Mouse (Mus musculus) stomach, postnatal 0 days (tissue): ENCODE measurements around the gene Ric8b.

Experiments used
- CTCF ChIP-seq: IDR thresholded peaks from 2 replicates; pipeline ENCODE4 v1.5.1; 2016; ENCODE audit warnings: antibody characterized with exemption, low read depth, mild to moderate bottlenecking, moderate library complexity
- EP300 ChIP-seq: optimal IDR thresholded peaks from 2 replicates; pipeline ENCODE3; 2016; ENCODE audit warnings: antibody characterized with exemption

DNA sequence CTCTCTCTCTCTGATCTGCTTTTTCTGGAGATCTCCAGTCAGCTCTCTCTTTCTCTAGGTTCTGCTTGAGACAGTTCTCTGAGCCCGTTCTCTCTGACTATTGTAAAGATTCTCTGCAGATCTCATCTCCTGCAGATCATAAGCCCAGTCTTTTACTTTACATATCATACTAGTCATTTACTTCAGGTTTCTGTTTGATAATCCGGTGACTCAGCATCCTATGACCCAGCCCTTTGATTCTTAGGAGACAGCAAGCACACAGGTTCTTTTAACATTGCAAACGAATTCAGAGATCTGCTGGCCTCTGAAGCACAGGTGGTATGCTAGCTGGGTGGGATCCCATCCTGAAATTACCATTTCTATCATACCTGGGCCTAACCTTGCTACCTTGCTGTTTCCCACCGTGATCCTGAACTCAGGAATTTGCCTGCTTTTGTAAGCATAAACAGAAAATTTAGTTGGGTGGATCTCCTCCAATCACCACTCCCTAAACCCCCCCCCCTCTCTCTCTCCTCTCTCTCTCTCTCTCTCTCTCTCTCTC, 133.3 kb downstream of the Ric8b start:
- TF ChIP-seq CTCF (no peak), EP300 (no peak)
